Mouse (Mus musculus) cortical plate, adult 2 months (tissue): ENCODE results near the gene Spz1.

ENCODE experiments used
- CTCF ChIP-seq: fragments of 200-500 bp; IDR thresholded peaks from 2 replicates; pipeline ENCODE4 v1.5.1; 2011; ENCODE audit warnings: mild to moderate bottlenecking, control low read depth, low read length; ENCODE audit not compliant: insufficient read depth; ENCODE audit errors: extremely low read depth
- POLR2A ChIP-seq: fragments of 200-500 bp; IDR thresholded peaks from 2 replicates; pipeline ENCODE4 v1.6.1; 2011; ENCODE audit warnings: mild to moderate bottlenecking, low read length, control low read depth; ENCODE audit not compliant: insufficient read depth; ENCODE audit errors: extremely low read depth

DNA sequence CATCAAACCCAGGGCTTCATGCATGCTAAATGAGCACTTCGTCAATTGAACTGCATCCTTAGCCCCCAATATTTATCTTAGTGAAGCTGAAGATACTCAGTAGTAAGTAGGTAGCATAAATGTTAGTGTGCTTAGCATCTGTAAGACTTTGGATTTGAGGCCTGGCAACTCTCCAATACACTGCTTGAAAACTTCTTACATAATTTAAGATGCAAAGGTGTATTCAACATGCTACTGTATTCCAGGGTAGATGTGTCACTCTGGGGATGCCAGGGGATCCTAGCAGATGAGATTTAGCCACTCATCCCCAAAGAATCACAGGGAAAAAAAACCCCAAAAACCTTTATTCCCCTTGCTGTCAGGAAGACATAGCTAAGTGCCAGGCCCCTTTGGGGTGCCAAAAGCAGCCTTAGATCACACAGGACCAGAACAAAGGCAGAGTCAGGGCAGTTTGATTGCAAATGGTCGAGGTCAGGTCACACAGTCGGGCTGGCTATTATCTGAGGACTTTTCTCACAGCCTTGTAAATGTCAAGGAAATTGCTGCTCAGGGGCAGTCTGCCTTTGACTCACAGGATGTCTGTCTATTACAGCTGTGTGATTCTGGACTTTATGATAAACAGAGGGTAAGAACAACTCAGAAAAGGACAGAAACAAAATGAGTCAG is 17.9 kb upstream of the Spz1 start:
- no peak for TF ChIP-seq CTCF
- TF ChIP-seq POLR2A: no peak
